Mouse (Mus musculus) stomach, embryonic 15.5 days (tissue): Measurements from ENCODE around the gene Sh3d19. TPM values are rescaled to one million over a fixed set of nuclear protein-coding genes. Genes with fewer than 3 reads are reported as not detected.

Experiments
- ATAC-seq: fragments of 200-750 bp; cut with Nextera tagmentation; 2 replicates; pipeline ENCODE4 v1.8.0; 2017; ENCODE audit warnings: low read depth, moderate number of reproducible peaks, moderate TSS enrichment; ENCODE audit not compliant: insufficient read depth, low FRiP score
- H3K27ac ChIP-seq: fragments of 300-500 bp; sonication (generic); 2 replicates; pipeline ENCODE4 v1.5.1; 2015; ENCODE audit warnings: mild to moderate bottlenecking, inconsistent platforms
- H3K27me3 ChIP-seq: fragments of 300-500 bp; sonication (generic); replicated peaks from 2 replicates; pipeline ENCODE4 v1.6.1; 2015; ENCODE audit warnings: inconsistent platforms
- H3K36me3 ChIP-seq: fragments of 300-500 bp; sonication (generic); 2 replicates; pipeline ENCODE4 v1.6.1; 2015; ENCODE audit warnings: inconsistent platforms
- H3K4me1 ChIP-seq: fragments of 300-500 bp; sonication (generic); 2 replicates; pipeline ENCODE4 v1.6.1; 2015; ENCODE audit warnings: inconsistent platforms
- H3K4me2 ChIP-seq: fragments of 300-500 bp; sonication (generic); 2 replicates; pipeline ENCODE4 v1.6.1; 2015; ENCODE audit warnings: mild to moderate bottlenecking, inconsistent platforms
- H3K4me3 ChIP-seq: fragments of 300-500 bp; sonication (generic); replicated peaks from 2 replicates; pipeline ENCODE4 v1.5.1; 2015; ENCODE audit warnings: inconsistent platforms
- H3K9ac ChIP-seq: fragments of 300-500 bp; sonication (generic); 2 replicates; pipeline ENCODE4 v1.6.1; 2015; ENCODE audit warnings: inconsistent platforms
- H3K9me3 ChIP-seq: fragments of 300-500 bp; sonication (generic); 2 replicates; pipeline ENCODE4 v1.6.1; 2016; ENCODE audit warnings: inconsistent platforms
- WGBS: fragments of 180-500 bp; shearing (Covaris S2); methylation state at CpG from one replicate; pipeline ENCODE4 v1.1.7; 2015; 5-methylcytosine and 5-hydroxymethylcytosine counted together
- polyA plus RNA-seq: library from polyadenylated mRNA; unstranded; fragments of >200 nt; fragmentation: Nextera tagmentation; extraction: Ambion mirVana; gene quantifications from 2 replicates; pipeline ENCODE4 v1.2.1, GENCODE M21; 2015

The Sh3d19 gene
- polyA plus RNA-seq, 1 experiment from 2014 or later = 43.7 TPM

DNA sequence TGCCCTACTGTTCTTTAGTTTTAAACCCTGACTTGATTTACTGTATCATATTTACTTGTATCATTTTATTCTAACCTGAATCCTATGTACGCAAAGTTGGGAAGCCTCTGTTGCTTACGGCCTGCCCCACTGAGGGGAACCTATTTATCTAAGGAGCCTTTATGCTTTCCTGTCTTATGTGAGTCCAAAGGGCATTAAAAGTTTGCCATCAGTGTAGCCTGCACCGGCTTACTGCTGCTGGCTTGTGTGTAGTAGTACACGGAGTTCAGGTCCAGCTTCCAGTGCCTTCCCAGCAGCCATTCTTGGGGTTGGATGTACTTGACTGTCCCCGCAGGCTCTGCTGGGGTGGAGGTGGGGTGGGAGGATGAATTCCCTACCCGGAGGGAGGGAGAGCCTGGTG is 13.6 kb downstream of the Sh3d19 start:
- 83% methylated on average over 6 of the region's 6 CpGs for WGBS
- no peak for ATAC-seq
- Histone ChIP-seq H3K4me3 (no peak overlapping the region), H3K4me1 (no peaks in the 10 kb centered on the region), H3K27me3 (no peaks in the 10 kb centered on the region), H3K27ac (no peak overlapping the region), H3K36me3 (no peaks in the 10 kb centered on the region), H3K9me3 (no peaks in the 10 kb centered on the region; the same call in 1 of the 2 replicates), H3K9ac (no peak overlapping the region), H3K4me2 (no peak overlapping the region)

DNA sequence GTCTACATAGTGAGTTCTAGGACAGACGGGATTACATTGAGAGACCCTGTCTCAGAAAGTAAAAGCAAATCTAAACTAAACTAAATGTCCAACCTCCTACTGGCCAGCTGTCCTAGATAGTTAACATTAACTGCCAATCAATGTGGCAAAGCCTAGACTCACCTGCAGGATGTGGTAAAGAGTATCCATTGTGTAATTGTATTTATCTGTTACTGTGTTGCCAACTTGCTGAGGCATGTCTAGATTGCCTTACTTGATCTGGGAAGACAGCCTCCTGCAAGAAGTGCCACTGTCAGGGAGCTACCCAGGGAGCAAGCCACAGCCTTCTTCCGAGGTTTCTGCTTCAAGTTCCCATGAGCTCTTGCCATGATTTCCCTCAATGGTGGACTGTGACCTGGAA is 16.3 kb downstream of the Sh3d19 start:
- 83% methylated on average over 2 of the region's 2 CpGs for WGBS
- Histone ChIP-seq H3K27me3 (no peaks in the 10 kb centered on the region), H3K4me1 (0 out of 2 replicates have a peak, but pooled peaks cover 3% of the 10 kb centered on the region), H3K4me3 (no peak overlapping the region), H3K36me3 (no peaks in the 10 kb centered on the region), H3K4me2 (no peak overlapping the region), H3K27ac (no peak overlapping the region), H3K9me3 (no peaks in the 10 kb centered on the region; the same call in 1 of the 2 replicates), H3K9ac (no peak overlapping the region)
- ATAC-seq = no peak

DNA sequence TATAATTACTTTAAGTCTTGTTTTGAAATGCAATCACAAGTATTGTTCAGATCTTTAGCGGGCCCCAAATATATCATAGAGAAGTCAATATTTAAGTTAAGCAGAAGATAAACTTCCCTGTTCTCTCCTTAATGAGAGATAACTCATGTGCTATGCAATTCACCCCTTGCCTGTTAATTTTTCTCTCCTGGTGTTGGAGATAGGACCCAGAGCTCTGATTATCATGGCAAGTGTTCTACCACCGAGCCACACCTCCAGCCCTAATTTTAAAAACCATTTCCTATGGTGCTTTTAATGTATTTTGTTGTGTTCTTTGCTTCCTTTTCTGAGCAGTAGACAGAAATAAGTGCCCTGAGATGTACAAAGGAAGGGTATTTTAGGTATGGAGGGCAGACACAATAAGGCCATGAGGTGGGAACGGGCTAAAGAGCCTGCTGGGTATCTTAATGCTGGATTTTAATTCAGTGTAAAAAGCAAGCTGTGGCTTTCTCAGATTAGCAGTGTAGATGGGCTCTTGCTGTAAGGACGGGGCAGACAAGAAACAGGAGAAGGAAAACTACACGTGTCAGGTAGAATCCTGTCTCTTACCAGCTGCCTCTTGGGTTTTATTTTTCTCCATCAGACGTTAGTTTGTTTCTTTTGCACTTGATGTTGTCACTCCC is 20.4 kb downstream of the Sh3d19 start:
- no peaks in the 10 kb centered on the region for H3K27me3 ChIP-seq
- no peak overlapping the region for H3K9ac ChIP-seq
- no peaks in the 10 kb centered on the region for H3K36me3 ChIP-seq
- 0 out of 2 replicates have a peak, but pooled peaks cover 3% of the 10 kb centered on the region for H3K4me1 ChIP-seq
- no peaks in the 10 kb centered on the region; the same call in 1 of the 2 replicates for H3K9me3 ChIP-seq
- no peak overlapping the region for H3K4me3 ChIP-seq
- no peak overlapping the region for H3K4me2 ChIP-seq
- no peak overlapping the region for H3K27ac ChIP-seq
- 62% methylated on average over 6 of the region's 6 CpGs for WGBS
- ATAC-seq = no peak; the same call in 1 of the 2 replicates

DNA sequence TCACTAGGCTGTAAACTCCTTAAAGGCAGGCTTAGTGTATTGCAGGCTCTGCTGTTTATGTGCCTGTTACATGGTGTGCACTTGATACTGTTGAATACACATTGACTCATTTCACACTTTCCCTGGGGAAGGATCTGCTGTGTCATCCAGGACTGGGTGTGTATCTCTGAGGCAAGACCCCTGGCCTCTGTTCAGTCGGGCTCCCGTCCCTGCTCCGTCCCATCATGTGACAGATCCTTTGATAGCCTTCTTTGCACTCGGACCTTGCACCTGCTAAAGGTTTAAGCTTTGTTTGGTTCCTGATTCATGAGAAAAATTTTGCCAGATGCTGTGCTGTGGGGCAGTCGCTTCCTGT is 20.9 kb downstream of the Sh3d19 start:
- WGBS = 38% methylated on average over 5 of the region's 5 CpGs
- Histone ChIP-seq H3K9me3 (no peaks in the 10 kb centered on the region; the same call in 1 of the 2 replicates), H3K4me3 (no peak overlapping the region), H3K27me3 (no peaks in the 10 kb centered on the region), H3K4me2 (no peak overlapping the region), H3K36me3 (no peaks in the 10 kb centered on the region), H3K27ac (no peak overlapping the region), H3K9ac (no peak overlapping the region), H3K4me1 (0 out of 2 replicates have a peak, but pooled peaks cover 3% of the 10 kb centered on the region)
- peak; percentile 68; the same call in 1 of the 2 replicates for ATAC-seq

DNA sequence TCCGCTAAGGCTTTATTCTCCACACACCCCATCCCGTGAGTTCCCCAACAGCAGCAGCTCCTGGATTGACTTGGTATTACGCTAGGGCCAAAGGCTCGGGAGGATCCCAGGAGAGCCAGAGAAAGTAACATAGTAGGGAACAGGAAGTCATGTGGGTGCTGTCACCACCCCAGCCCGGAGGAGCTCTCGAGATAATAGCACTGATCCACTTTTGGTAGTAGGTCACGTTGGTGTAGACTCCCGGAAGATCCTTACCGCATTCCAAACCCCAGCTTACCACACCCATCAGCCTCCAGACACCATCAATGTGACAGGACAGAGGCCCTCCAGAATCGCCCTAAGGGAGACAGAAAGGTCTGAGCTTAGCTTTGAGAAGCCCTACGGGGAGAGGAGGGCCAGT is 22.8 kb downstream of the Sh3d19 start:
- Histone ChIP-seq H3K27ac (no peak overlapping the region), H3K4me3 (no peak overlapping the region), H3K4me1 (0 out of 2 replicates have a peak, but pooled peaks cover 3% of the 10 kb centered on the region), H3K36me3 (no peaks in the 10 kb centered on the region), H3K4me2 (no peak overlapping the region), H3K27me3 (no peaks in the 10 kb centered on the region), H3K9ac (no peak overlapping the region), H3K9me3 (no peaks in the 10 kb centered on the region)
- 65% methylated on average over 11 of the region's 11 CpGs for WGBS
- ATAC-seq = no peak

DNA sequence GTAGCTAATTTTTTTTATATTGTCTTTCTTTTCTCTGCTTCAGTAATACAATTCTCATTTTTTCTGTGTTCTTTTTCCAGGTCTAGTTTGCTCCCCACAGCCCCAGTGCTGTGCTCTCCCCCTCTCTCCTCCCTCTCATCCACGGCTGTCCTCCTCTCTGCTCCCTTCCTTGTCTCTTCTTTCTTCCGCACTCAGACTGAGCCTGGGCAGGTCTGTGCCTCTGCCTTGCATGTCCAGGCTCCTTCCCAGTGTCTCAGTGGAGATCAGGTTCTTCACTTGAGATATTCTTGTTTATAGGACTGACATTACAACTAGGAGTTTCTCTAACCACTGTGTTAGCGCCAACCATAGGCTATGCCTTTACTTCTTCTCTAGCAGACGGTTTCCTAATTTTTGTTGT is 23.7 kb downstream of the Sh3d19 start:
- no peaks in the 10 kb centered on the region for H3K9me3 ChIP-seq

DNA sequence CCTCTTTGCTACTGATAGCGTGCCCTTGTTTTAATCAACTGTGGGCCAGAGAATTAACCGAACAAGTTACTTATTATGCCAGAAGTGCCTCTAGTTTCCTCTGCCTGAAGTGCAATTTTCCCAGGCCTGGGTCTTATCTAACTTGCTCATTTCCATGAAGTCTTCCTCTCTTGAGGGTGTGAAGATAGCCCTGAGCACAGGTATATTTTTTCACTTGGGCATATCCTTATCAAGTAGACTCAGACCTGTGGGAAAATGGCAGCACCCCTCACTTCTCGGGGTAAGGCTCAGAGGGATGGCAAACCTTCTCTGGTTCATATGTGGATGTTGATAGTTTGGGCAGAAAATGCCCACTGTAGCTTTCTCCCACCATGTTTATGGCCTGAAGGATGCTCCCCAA is 30.4 kb downstream of the Sh3d19 start:
- Histone ChIP-seq H3K4me3 (no peak overlapping the region), H3K27me3 (no peaks in the 10 kb centered on the region), H3K9ac (no peak overlapping the region), H3K4me1 (no peaks in the 10 kb centered on the region), H3K36me3 (no peaks in the 10 kb centered on the region), H3K4me2 (no peak overlapping the region), H3K27ac (no peak overlapping the region), H3K9me3 (no peaks in the 10 kb centered on the region)
- WGBS = 84% methylated on average over 3 of the region's 3 CpGs
- no peak; the same call in 1 of the 2 replicates for ATAC-seq

More for the DNA sequence above, 23.7 kb downstream of the Sh3d19 start:
- H3K4me3 ChIP-seq = no peak overlapping the region
- H3K4me1 ChIP-seq = 0 out of 2 replicates have a peak, but pooled peaks cover 3% of the 10 kb centered on the region
- no peak overlapping the region for H3K27ac ChIP-seq
- 81% methylated on average over 4 of the region's 4 CpGs for WGBS
- no peak for ATAC-seq
- no peak overlapping the region for H3K9ac ChIP-seq
- H3K36me3 ChIP-seq = no peaks in the 10 kb centered on the region
- no peaks in the 10 kb centered on the region for H3K27me3 ChIP-seq
- H3K4me2 ChIP-seq = no peak overlapping the region

DNA sequence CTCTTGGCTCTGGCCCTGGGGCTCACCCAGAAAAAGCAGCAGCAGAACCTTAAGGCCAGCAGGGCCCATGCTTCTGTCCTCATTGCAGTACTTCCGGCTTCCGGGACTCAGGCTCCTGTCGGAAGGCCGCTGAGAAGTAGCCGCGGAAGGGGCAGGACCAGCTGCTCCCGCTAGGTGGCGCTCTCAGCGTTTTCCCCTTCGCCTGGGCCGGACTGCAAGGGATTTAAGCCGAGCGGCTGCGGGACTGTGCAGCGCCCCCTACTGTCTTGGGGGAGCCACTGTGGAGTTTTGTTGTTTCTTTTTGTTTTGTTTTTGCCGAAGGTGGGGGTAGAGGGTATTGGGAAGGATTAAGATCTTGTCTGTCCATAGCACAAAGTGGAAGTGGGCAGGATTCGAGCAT is 31.5 kb downstream of the Sh3d19 start, which contains the start of gene Prss48:
Prss48 (minus strand) TSS at position 69 of the 400 bp plus-strand sequence.
- Histone ChIP-seq H3K9me3 (no peaks in the 10 kb centered on the region), H3K27me3 (no peaks in the 10 kb centered on the region), H3K4me2 (no peak within 1 kb of the TSS), H3K4me1 (no peaks in the 10 kb centered on the region), H3K36me3 (no peaks in the 10 kb centered on the region), H3K4me3 (no peak within 1 kb of the TSS), H3K9ac (no peak within 1 kb of the TSS), H3K27ac (no peak within 1 kb of the TSS)
- 73% methylated on average over 17 of the region's 17 CpGs for whole genome bisulfite sequencing
- no peak for ATAC-seq

DNA sequence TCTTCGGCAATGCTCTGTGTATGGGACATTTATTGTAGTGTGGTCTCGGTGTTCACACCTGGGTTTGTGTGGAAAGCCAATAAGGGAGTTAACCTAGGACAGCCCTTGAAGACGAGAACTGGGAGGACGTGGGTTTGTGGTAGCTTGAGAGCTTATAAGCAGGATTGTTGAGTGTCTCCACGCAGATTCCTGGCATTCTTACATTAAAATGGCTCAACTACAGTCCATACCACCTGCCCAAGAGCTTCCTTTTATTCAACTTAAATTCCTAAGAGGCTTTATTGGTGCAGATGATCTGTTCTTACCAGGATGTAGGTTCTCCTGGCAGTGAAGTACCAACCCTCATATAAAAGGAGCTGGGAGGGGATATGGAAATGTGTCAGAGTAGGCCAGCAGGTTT is 32.0 kb downstream of the Sh3d19 start:
- Histone ChIP-seq H3K4me1 (no peaks in the 10 kb centered on the region), H3K27ac (no peak overlapping the region), H3K9me3 (no peaks in the 10 kb centered on the region), H3K4me3 (no peak overlapping the region), H3K36me3 (0 out of 2 replicates have a peak, but pooled peaks cover 1% of the 10 kb centered on the region), H3K4me2 (no peak overlapping the region), H3K9ac (no peak overlapping the region), H3K27me3 (no peaks in the 10 kb centered on the region)
- no peak for ATAC-seq
- 81% methylated on average over 5 of the region's 5 CpGs for whole genome bisulfite sequencing

DNA sequence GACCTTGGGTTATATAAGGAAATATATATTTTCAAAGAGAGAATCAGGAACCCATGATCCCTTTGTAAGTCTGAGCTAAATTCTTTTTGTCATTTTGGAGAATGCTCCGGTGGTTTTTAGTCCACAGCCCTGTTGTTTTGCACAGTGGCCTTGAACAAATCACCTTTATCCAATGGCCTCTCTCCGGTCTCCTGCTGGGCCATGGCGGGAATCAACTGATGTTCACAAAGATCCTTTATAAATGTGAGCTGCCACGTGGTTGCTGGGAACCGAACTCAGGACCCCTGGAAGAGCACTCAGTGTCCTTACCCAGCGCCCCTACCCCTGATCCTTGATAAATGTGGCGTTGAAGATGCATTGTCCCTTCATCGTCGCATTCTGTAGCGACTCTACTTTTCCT is 33.8 kb downstream of the Sh3d19 start:
- Histone ChIP-seq H3K27ac (no peak overlapping the region), H3K4me3 (no peak overlapping the region), H3K27me3 (no peaks in the 10 kb centered on the region), H3K9ac (no peak overlapping the region), H3K9me3 (no peaks in the 10 kb centered on the region), H3K36me3 (0 out of 2 replicates have a peak, but pooled peaks cover 4% of the 10 kb centered on the region), H3K4me2 (no peak overlapping the region), H3K4me1 (no peaks in the 10 kb centered on the region)
- 92% methylated on average over 10 of the region's 10 CpGs for WGBS
- no peak for ATAC-seq

DNA sequence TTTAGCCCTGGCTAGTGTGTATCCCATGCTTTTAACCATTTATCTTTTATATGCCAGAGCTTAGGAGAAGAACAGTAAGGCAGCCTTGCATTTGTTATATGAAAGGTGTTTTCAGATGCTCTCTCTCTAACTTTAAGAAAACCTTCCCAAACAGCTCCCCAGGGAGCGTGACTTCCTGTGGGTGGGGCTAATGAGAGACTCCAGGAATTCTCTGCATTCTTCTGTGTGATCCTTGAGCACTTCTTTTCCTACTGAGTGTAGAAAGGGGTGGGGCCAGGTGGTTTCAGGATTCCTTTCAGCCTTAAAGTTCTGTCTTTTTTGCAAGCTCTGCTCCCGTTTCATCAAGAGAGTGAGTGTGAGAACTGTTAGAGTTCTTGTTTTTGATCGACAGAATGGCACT is 39.7 kb downstream of the Sh3d19 start:
- no peak overlapping the region for H3K9ac ChIP-seq
- H3K27me3 ChIP-seq = no peaks in the 10 kb centered on the region
- 0 out of 2 replicates have a peak, but pooled peaks cover 4% of the 10 kb centered on the region for H3K36me3 ChIP-seq
- H3K4me1 ChIP-seq = peaks cover 3% of the 10 kb centered on the region; the same call in 1 of the 2 replicates
- ATAC-seq = no peak
- WGBS = 66% methylated on average over 3 of the region's 3 CpGs
- no peak overlapping the region for H3K4me2 ChIP-seq
- H3K4me3 ChIP-seq = no peak overlapping the region
- no peak overlapping the region for H3K27ac ChIP-seq
- H3K9me3 ChIP-seq = no peaks in the 10 kb centered on the region

DNA sequence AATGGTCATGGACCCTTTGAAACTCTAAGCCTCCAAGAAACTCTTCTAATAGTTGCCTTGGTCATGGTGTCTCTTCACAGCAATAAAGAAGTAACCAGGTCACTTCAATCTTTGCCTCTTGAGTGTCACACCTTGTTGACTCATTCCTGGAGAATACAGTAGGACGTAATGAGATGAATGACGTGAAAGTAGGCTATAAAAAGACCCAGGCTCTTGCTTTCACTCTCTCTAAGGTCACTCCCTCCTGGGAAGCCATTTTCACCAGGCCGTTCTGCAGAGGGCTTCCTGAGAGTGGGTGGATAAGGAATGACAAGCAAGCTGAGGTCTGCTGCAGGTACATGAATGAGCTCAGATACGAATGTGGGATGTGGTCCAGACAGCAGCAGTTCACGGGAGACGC is 40.5 kb downstream of the Sh3d19 start:
- Histone ChIP-seq H3K4me2 (no peak overlapping the region), H3K27me3 (no peaks in the 10 kb centered on the region), H3K27ac (no peak overlapping the region), H3K9ac (no peak overlapping the region), H3K36me3 (0 out of 2 replicates have a peak, but pooled peaks cover 4% of the 10 kb centered on the region), H3K4me1 (peaks cover 3% of the 10 kb centered on the region; the same call in 1 of the 2 replicates), H3K4me3 (no peak overlapping the region), H3K9me3 (no peaks in the 10 kb centered on the region)
- ATAC-seq = no peak
- 69% methylated on average over 6 of the region's 6 CpGs for WGBS
